Mouse (Mus musculus): Measurements from ENCODE around the gene Macf1.

GRCm38 (mm10) chr4:123427900-123428684 is 256.1 kb downstream of the Macf1 start:
- no peak for TF ChIP-seq EP300 (optimal IDR thresholded peaks at IDR 0.05)
- no peak for TF ChIP-seq CTCF (IDR thresholded peaks at IDR 0.05; ENCODE audit: low read depth)

Measured in stomach, postnatal 0 days (tissue).